Mouse (Mus musculus) v-Abl transformed pro-B cells (cell line): ENCODE measurements around the gene Hoxc13.

Experiments used
- in situ Hi-C, 2 experiments: fragments of 400-800 bp; cut with MboI; formaldehyde crosslinking; loops; one replicate each; pipeline ENCODE4 v1.15.1; 2025; ENCODE audit not compliant: unreplicated experiment in 2 of 2

The Hoxc13 gene

DNA sequence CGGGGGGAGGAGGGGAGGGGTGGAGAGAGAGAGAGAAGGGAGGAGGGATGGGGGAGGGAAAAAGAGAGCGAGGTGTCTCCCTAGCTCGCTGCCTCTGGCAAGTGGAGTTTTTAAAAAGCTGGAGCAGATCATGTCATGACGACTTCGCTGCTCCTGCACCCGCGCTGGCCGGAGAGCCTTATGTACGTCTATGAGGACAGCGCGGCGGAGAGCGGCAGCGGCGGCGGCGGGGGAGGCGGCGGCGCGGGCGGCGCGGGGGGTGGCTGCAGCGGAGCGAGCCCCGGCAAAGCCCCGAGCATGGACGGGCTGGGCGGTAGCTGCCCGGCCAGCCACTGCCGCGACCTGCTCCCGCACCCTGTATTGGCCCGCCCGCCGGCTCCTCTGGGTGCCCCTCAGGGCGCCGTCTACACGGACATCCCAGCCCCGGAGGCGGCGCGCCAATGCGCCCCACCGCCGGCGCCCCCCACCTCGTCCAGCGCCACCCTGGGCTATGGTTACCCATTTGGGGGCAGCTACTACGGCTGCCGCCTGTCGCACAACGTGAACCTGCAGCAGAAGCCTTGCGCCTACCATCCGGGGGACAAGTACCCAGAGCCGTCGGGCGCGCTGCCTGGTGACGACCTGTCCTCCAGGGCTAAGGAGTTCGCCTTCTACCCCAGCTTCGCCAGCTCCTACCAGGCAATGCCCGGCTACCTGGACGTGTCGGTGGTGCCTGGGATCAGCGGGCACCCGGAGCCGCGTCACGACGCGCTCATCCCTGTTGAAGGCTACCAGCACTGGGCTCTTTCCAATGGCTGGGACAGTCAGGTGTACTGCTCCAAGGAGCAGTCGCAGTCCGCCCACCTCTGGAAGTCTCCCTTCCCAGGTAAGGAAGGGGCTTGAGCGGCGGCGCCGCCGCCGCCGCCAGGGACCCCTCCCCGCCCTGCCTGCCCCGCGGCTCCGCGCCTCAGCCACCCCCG is at the start of gene Hoxc13:
Hoxc13 (plus strand) TSS at position 51 of the 959 bp plus-strand sequence.
- in situ Hi-C loops, result no loop called here

DNA sequence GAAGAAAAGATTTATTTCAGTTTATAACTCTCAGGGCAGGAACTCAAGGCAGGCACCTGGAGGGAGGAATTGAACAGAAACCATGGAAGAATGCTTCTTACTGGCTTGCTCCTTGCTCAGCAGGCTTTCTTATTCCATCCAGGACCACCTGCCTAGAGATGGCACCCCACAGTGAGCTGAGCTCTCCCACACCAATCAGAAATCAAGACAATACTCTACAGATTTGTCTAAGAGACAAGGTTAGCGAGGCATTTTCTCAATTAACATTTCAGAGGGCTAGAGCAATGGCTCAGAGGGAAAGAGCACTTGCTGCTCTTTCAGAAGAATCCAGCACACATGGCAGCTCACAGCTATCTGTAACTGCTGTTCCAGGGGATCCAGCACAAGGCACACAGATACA is 35.1 kb upstream of the Hoxc13 start:
- in situ Hi-C loops, result no loop called here

DNA sequence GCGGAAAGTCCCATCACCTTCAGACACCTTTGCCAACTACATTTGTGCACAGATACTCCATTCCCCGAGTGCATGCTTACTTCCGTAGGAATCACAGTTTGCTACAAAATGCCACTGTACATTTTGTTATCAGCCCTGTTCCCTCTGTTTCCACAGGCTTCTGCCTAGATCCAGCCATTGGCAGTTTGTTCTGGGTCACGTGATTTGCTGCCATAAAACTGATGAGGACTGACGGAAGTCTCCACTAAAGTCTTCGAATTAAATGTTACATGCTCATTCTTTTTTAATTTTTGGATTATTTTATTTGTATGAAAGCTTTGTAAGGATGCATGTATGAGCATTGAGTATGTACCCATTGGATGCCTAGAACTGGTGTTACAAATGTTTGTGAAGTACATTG is 25.8 kb upstream of the Hoxc13 start:
- in situ Hi-C loops, result no loop called here

DNA sequence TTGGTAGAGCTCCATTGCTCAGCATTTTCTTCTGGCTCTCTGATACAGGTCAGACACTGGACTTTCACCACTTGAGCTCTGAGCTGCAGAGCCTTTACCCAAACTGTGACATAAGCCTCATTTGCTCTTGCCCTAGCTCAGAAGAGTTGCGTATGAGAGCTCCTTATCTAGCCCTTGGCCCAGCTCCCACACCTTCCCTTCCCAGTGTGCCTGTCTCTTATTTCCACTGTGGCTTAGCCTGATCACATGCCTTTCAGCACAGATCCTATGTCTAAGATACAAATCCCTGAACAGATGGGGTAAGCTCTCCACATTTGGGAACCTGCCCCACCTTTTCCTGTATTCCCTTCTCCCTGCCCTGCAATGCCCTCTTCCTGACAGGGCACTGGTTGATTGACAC is 16.0 kb upstream of the Hoxc13 start:
- in situ Hi-C loops, result no loop called here

DNA sequence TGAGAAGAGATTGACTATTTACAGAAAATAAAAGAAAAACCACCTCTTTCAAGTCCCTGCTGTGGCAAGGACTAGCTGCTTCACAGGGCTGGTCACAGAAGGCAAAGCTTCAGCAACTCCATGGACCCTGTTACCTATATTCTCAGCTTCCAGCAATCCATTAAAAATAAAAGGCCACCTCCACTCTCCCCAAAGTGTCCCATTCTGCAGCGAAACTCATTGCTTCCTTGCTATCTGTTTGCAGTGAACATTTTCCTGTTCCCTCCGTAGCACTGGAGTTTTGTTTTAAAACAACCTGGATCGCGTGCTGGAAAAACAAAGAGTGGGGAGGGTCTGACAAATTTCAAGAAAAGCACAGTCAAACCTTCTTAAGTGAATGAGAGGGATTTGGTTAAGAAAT is 11.4 kb upstream of the Hoxc13 start:
- in situ Hi-C loops, result no loop called here

DNA sequence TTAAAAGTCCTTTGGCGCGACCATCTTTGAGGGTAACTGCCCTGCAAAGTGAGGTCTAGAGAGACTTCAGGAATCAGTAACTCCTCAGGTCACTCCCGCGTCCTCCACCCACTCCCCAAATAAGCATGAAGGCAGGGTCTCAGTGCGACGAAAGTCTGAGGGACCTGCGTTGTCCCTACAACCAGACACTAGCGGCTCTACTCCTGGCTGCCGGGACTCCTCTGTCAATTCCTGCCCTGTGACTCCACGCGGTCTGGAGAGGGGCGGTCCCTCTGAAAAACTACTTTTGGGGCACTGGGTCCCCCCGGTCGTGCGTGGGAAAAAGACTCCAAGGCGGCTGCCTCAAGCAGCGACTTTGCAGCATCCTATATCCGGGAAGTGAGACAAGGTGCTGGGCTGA is 10.9 kb upstream of the Hoxc13 start:
- in situ Hi-C loops, result no loop called here

DNA sequence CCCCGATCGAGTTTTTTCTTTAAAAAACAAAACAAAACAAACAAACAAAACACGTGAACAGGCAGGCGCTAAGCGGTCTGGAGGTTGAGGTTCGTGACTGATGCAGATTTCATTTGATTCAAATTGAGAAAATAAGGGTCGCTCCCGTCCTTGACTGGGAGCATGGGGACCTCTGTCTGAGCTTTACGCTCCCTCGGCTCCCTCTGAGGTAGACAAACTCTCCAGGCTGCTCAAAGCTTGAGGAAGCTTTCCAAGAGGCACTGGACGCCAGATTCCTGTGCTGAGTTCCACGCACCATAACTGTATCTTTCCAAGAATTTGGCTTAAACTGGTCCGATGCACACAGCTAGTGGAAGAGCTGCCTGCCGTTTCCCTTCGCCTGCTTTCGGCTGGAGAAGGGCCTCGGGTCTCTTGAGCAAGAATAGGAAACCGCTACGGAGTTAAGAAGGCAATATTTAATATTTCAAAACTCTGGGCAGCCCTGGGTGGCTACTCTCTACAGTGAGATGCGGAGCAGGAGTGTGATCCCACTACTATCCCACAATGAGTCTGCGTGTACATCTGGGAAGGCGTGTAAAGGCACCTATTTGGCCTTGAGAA is 10.3 kb upstream of the Hoxc13 start:
- in situ Hi-C loops, result no loop called here

DNA sequence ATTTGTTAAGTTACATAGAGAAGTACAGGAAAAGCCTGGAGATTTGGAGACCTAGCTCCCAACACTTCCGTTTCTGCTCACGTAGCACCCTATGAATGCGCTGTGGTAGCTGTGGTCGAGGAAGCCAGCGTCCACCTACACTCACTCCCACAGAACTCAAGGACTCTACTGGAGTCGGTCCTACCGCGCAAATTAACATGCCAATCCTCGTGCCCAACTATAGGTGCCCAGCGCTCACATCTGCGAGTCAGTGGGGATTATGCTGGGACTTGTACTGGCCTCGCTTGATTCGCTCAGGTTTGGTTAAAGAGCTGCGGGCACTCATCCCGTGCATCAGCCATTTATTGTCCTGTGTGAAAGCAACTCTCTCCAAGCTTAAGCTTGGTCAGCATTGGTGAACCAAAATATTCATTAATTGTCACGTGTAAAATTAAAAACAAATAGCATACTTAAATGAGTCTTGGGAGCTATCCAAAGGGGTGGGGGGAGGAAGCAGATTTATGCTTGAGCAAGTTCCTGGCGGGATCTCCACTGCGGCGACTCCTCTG is 7.8 kb upstream of the Hoxc13 start:
- in situ Hi-C loops, result no loop called here

DNA sequence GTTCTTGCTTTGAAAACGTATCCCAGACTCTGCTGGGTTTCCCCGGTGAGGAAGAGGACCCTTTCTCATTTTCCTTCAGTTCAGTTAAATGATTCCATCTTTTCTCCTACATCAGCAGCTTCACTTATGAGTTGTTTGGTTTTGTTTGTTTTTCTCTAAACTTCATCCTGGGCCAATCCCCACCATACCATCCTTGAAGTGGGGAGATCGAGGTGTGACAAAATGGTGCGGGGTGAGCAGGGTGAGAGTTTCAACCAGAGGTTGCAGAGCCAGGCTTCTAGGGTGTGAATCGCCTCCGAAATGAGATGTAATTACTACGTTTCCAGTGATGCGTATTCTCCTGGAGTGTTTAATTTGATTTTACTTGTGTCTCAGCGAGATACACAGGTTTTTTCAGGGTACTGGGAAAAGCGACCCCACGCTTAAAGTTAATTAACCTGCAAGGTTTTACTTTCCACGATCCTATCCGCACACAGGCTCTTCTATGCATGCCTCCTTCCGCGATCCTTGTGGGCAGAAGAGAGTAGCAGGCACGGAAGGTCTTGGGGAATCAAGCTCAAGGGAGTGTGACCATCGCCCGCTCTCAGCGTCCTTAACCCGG is 2.8 kb upstream of the Hoxc13 start:
- in situ Hi-C loops, result no loop called here

DNA sequence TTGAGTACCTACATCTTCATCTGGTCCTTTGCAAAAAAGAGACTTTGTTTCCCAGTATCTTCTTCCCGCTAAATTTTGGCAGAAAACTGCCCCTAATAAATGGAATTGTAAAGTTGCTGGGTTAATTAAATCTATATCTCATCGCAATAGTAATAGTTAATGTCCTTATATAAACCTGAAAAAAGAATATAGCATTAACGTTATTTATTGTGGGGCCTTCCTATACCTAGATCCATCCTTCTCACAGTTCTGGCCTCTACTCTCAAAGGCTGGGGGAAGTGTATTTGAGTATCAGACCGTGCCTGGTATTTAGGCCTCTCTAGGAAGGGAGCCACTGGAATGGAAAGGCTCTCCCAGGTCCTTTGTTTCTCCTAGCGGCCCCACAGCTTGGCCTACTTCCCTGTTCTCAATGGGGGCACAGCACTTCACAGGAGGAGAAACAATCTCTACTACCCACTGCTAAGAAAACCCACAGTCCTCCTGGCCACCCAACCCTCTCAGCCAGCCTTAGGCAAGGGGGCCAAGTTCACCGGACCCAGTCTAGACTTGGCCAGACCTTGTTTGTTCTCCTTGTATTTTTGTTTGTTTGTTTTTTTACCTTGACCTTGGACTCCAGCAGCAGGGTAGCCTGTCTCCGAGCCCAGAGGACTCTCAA is 2.2 kb upstream of the Hoxc13 start:
- in situ Hi-C loops, result no loop called here

DNA sequence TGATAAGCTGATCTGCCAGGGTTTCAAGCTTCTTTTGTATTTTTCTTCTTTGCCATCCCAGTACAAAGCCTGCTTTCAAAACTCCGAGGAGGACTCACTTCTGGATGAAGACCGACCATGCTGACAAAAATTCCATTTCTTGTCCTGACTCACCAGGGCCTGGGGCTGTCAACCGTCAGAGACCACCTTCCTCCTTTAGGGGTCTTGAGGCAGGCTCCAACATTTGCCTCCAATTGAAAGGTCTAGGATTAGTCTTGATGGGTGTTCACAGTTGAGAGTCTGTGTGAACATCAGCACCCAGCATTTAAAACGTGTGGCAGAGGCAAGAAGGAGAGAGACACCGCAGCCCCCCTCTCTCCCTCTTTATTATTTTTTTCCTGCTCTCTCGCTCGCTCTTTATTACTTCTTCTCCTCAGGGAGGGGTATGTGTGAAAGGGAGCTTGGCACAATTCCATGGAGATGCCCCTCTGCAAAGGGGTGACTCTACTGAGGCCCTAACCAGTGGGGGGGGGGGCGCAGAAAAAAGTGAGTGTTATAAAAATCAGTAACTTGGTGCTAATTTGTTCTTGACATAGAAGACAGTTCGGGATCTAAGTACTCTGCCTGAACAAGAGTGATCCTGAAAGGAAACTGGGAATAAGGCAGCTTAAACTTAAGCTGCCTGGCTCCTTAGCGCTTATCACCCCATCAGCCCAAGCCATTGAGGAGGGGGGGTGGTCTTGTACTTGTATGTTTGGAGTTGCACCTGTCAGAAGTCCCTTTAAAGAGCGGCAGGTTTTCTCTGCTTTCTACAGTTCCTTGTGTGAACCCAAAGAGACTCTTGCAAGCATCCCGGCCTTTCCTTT is 1.3 kb upstream of the Hoxc13 start:
- in situ Hi-C loops, result no loop called here

DNA sequence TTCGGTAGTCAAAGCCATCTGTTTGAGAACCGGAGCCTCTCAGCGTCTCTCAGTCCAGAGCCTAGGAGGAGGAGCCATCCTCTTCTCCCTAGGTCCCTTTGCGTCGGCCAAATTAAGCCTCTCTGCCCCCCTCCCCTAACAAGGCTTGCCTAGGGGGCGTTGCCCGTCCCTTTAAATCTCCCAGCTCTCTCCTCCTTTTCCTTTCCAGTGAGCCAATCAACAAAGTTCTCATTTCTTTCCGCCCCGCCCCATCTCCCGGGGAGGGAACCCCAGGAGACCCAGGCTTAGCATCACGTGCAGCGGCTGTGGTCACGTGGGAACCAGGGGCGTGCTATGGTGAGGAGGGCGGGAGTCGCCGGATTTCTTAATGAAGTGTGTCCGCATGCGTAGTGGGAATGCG is 284 bp upstream of the Hoxc13 start:
- in situ Hi-C loops, result no loop called here

DNA sequence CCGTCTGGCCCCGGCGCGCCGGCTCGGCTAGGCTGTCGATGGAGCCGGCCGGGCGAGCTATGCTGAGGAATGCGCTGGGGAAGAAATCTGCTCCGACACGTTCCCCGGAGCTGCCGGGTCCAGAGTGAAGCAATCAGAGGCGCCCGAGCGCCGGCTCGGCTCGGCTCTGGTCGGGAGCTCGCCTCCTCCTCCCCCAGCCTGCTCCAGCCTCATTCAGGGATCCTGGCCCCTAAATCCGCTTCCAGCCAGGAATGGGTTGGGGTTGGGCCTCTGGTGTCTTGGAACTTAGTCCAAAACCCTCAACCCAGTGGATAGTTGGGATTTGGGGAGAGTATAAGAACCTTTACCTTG is 1.1 kb downstream of the Hoxc13 start:
- in situ Hi-C loops, result no loop called here

DNA sequence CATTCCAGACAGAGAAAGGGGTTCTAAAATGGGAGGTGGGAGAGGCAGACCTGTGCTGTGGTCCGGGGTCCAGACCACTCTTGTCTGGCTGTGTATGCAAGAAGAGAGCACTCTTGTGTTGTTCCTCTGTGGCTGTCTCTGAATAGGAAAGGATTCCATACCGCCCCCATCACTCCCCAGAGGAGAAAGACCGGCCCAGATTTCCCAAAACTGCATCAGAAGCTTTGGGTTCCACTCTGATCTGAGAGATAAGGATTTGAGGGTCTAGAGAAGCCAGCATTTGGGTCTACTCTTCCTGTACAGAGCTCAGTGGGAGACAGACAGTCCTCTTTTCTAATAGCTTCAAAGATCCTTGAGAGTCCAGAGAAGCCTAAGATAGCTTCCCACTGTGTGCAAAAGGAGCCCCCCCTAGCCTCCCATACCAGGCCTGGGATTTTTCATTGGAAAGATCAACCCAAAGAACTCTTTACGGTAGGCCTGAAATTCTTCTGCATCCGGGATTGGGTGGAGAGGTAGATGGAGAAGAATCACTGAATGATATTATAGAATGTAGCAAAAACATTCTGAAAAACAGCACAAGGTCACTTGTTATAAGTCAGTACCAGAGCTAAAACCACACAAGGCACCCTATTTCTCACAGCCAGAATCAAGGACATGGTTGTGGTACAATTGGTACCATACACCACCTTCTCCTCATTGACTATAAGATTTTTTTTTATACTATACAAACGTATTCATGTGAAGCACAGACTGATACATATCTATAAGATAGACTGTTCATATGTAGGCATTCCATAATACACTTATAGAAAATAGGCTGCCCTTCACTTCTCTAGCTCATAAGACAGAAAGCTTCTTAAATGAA is 2.0 kb downstream of the Hoxc13 start:
- in situ Hi-C loops, result no loop called here

DNA sequence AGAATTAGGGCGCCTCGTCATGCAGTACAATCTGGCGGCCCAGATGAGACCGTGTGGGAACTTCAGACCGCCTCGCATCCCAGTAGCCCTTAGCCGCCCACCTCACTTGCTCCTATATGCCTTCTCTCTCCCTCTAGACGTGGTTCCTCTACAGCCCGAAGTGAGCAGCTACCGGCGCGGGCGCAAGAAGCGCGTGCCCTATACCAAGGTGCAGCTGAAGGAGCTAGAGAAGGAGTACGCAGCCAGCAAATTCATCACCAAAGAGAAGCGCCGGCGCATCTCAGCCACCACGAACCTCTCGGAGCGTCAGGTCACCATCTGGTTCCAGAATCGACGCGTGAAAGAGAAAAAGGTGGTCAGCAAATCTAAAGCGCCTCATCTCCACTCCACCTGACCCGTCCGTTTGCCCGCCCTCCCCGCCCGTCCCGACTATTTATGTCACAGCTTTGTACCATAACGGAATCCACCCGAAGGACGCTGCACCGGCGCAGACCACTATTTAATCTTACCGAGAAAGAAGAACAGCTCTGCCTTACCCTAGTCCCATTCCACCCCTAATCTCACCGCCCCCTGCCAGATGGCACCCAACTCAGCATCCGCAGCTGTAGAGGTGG is 6.2 kb downstream of the Hoxc13 start:
- in situ Hi-C loops, result no loop called here

DNA sequence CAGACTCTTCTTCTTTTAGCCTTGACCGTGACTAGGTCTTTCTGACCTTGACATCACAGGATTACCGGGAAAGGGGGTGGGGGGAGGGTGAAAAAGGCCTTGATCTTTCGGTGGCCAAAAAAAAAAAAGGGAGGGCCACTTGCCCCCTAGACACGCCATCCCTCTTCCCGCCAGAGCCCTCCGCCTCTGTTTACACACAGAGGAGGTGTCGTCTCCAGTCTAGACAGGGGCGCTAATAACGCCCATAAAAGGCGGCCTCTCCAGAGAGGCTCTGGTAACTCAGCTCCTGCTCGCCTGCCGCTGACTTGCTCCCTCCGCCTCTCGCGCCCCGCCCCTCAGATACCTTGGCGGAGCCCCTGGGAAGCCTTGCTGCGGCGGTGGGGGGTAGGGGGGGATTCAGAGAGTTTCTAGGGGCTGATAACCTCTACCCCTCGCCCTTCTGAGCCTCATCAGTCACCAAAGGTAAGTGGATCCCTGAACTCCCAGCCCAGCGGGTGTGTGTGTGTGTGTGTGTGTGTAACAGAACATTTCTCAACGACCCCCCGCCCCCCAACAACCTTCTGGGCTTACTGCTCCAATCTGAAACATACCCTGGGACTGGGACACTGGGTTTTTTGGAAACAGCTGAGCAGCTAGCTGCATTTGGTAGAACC is 10.9 kb downstream of the Hoxc13 start:
- in situ Hi-C loops, result no loop called here

DNA sequence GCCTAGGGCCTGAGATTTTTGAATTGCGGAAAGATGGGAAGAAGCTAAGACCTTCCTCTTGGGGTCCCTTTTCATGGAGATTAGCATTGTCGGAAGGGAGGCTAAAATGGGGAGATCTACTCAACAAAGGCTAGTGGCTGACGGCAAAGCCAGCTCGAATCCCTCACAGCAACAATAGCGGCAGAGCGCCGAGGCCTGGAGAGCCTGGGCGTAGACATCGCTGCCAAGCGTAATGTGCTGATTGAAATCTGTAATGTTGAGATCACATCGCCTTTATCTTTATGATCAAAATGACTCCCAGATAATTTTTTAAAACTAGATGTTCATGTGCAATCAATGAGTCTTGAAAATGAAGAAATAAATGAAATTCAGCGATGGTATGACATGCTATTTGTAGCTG is 13.5 kb downstream of the Hoxc13 start:
- in situ Hi-C loops, result no loop called here

DNA sequence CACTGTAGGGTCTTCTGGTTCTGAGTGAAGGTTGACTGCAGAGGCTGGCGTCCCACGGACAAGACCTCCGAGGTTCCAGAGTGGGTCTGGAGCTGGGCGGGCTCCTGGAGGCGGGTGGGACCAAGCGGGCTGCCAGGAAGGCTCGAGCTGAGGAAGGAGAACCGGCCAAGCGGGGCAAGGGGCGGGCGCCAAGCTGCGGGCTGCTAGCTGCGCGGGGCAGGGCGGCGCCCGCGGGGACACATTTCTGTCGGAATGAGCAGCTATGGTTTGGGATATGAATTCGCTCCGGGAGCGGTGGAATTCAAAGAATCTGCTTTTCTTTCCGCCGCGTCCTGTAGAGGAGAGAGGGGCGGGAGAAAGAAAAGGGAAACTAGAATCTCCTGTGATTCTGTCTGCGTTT is 14.0 kb downstream of the Hoxc13 start:
- in situ Hi-C loops, result no loop called here
